Mouse (Mus musculus) G1E (cell line): ENCODE data around the gene Gpr27.

Source experiments
- CTCF ChIP-seq: IDR thresholded peaks from 2 replicates; pipeline ENCODE4 v1.5.1; 2012; ENCODE audit warnings: low read depth, low read length, inconsistent platforms, mixed read lengths
- GATA1 ChIP-seq: IDR thresholded peaks from 2 replicates; pipeline ENCODE4 v1.6.1; 2012; ENCODE audit warnings: borderline replicate concordance, low read length, inconsistent platforms, mixed read lengths
- POLR2AphosphoS5 ChIP-seq: IDR thresholded peaks from 2 replicates; pipeline ENCODE4 v1.6.1; 2012; ENCODE audit warnings: low read depth, low read length, inconsistent platforms; ENCODE audit not compliant: insufficient replicate concordance
- TAL1 ChIP-seq: conservative IDR thresholded peaks from 2 replicates; pipeline ENCODE4 v1.6.1; 2012; ENCODE audit warnings: low read depth, low read length, inconsistent platforms, mixed read lengths

DNA sequence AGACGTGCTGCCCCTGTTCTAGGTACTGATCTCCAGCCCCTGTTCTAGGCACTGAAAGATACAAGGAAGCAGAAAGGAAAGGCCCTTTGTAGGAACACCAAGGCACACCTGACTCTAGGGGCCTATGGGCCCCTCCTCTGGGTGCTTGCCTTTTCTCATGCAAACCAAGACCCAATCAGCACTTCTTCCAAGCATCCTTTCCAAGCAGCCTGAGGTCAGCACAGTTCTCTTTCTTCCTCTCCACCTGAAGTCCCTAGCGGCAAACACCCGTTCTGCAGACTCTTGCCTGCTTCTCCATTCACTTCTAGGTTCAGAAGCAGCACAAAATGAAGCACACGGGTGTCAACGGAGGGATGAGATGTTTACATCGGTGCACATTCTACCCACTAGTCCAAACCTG, 22.7 kb downstream of the Gpr27 start:
- TF ChIP-seq CTCF (no peak), GATA1 (no peak), POLR2AphosphoS5 (no peak), TAL1 (no peak)
